ENCODE assay signal across 8 mouse cellular contexts in genomic region chr9:123158125-123158836, GRCm38 (mm10). TPM values are rescaled to one million over a fixed set of nuclear protein-coding genes. Genes with fewer than 3 reads are reported as not detected.
DNase-seq lines count a peak whose midpoint lies in the region; ATAC-seq lines count a peak whose summit lies in the region.

No protein-coding gene starts in this region.

- no peaks in the 10 kb centered on the region for H3K36me3 ChIP-seq in limb, embryonic 11.5 days (ENCODE audit: control insufficient read depth, insufficient read depth, low read length)
- H3K36me3 ChIP-seq in limb, embryonic 10.5 days, result no peaks in the 10 kb centered on the region
- H3K36me3 ChIP-seq in splenic B cell, adult 2 months (ENCODE audit: control insufficient read depth, insufficient read depth, low read length, poor library complexity, severe bottlenecking), result no peaks in the 10 kb centered on the region

- WGBS in limb, embryonic 11.5 days, result 58% methylated on average over 8 of the region's 8 CpGs
- WGBS in limb, embryonic 10.5 days, result 63% methylated on average over 8 of the region's 8 CpGs
- WGBS in large intestine, adult 2 months, result 43% methylated on average over 8 of the region's 8 CpGs

- no peaks in the 10 kb centered on the region for H3K9me3 ChIP-seq in limb, embryonic 11.5 days (ENCODE audit: control insufficient read depth, low read length)
- no peaks in the 10 kb centered on the region for H3K9me3 ChIP-seq in limb, embryonic 10.5 days (replicated peaks)

- no peak overlapping the region for H3K4me2 ChIP-seq in limb, embryonic 11.5 days (ENCODE audit: low read depth, severe bottlenecking)

- no peak for ATAC-seq in limb, embryonic 11.5 days (ENCODE audit: insufficient number of reproducible peaks, low FRiP score, low TSS enrichment, low read depth)

- no peaks in the 10 kb centered on the region for H3K27me3 ChIP-seq in limb, embryonic 11.5 days (ENCODE audit: control insufficient read depth, insufficient read depth, low read length)
- H3K27me3 ChIP-seq in limb, embryonic 10.5 days (ENCODE audit: low read depth, poor library complexity, severe bottlenecking), result peaks cover 13% of the 10 kb centered on the region
- no peaks in the 10 kb centered on the region for H3K27me3 ChIP-seq in splenic B cell, adult 2 months (ENCODE audit: control insufficient read depth, insufficient read depth, low read length, poor library complexity, severe bottlenecking)

- H3K4me3 ChIP-seq in limb, embryonic 11.5 days (ENCODE audit: low read depth, low read length), result no peak overlapping the region
- H3K4me3 ChIP-seq in limb, embryonic 10.5 days, result no peak overlapping the region

- H3K4me1 ChIP-seq in limb, embryonic 11.5 days (ENCODE audit: control insufficient read depth, insufficient read depth, low read length), result no peaks in the 10 kb centered on the region
- H3K4me1 ChIP-seq in limb, embryonic 10.5 days, result 0 out of 2 replicates have a peak, but pooled peaks cover 11% of the 10 kb centered on the region

- H3K27ac ChIP-seq in limb, embryonic 11.5 days (replicated peaks; ENCODE audit: low read depth, low read length), result no peak overlapping the region
- no peak overlapping the region for H3K27ac ChIP-seq in limb, embryonic 10.5 days

- peak; percentile 21 to 35 for DNase-seq in cerebellum, adult 18-20 months
- DNase-seq in cerebellum, adult 11-12 months, result no peak
- peak; percentile 59 for DNase-seq in limb, embryonic 11.5 days (ENCODE audit: low spot score)
- no peak for DNase-seq in limb, embryonic 10.5 days (ENCODE audit: low spot score)
- peak; percentile 12 for DNase-seq in cerebellum, adult 8-10 months
- DNase-seq in large intestine, adult 2 months (ENCODE audit: low read depth, low spot score), result peak; percentile 44
- DNase-seq in splenic B cell, adult 2 months (ENCODE audit: low read depth, low spot score), result peak; percentile 59
- no peak for DNase-seq in spleen, adult 12 weeks (ENCODE audit: low spot score)

- no peak overlapping the region for H3K9ac ChIP-seq in limb, embryonic 11.5 days (ENCODE audit: low read length)

RNA-seq across cellular contexts. Expression of gene Clec3b, which starts 7.5 kb away (rescaled TPM):
- polyA plus RNA-seq in limb, embryonic 11.5 days (2014; fragmentation: Nextera tagmentation; extraction: Ambion mirVana), result not detected in 2 replicates
- polyA plus RNA-seq in limb, embryonic 10.5 days (2016; fragmentation: Nextera tagmentation; extraction: Ambion mirVana), result 0.20 TPM in 1 of 2 replicates, not detected in the other
- 38.1 and 51.1 TPM in 2 replicates for polyA plus RNA-seq in large intestine, adult 2 months (2012; rRNA removed)

RNA-seq across cellular contexts. Expression of gene Exosc7, which starts 45.3 kb away (rescaled TPM):
- polyA plus RNA-seq in limb, embryonic 11.5 days (2014; fragmentation: Nextera tagmentation; extraction: Ambion mirVana), result 104 and 109 TPM in 2 replicates
- polyA plus RNA-seq in limb, embryonic 10.5 days (2016; fragmentation: Nextera tagmentation; extraction: Ambion mirVana), result 120 and 148 TPM in 2 replicates
- polyA plus RNA-seq in large intestine, adult 2 months (2012; rRNA removed), result 28.9 and 33.2 TPM in 2 replicates

RNA-seq across cellular contexts. Expression of gene Zdhhc3, which starts 45.3 kb away (rescaled TPM):
- polyA plus RNA-seq in limb, embryonic 11.5 days (2014; fragmentation: Nextera tagmentation; extraction: Ambion mirVana), result 47.5 and 51.8 TPM in 2 replicates
- 72.8 and 73.9 TPM in 2 replicates for polyA plus RNA-seq in limb, embryonic 10.5 days (2016; fragmentation: Nextera tagmentation; extraction: Ambion mirVana)
- polyA plus RNA-seq in large intestine, adult 2 months (2012; rRNA removed), result 89.6 and 152 TPM in 2 replicates

RNA-seq across cellular contexts. Expression of gene Cdcp1, which starts 57.6 kb away (rescaled TPM):
- polyA plus RNA-seq in limb, embryonic 11.5 days (2014; fragmentation: Nextera tagmentation; extraction: Ambion mirVana), result 2.5 and 2.7 TPM in 2 replicates
- polyA plus RNA-seq in limb, embryonic 10.5 days (2016; fragmentation: Nextera tagmentation; extraction: Ambion mirVana), result 2.8 and 3.5 TPM in 2 replicates
- polyA plus RNA-seq in large intestine, adult 2 months (2012; rRNA removed), result 31.4 and 43.1 TPM in 2 replicates

Comparison
In these comparisons a context has a peak if more than half of its experiments do, and no peak if none do; other contexts are left out.
1. DNase-seq: peak in cerebellum, adult 18-20 months (2 of 2), limb, embryonic 11.5 days (single experiment), cerebellum, adult 8-10 months (single experiment), large intestine, adult 2 months (single experiment) and splenic B cell, adult 2 months (single experiment); none in cerebellum, adult 11-12 months (single experiment), limb, embryonic 10.5 days (single experiment) and spleen, adult 12 weeks (single experiment).
2. RNA of gene Clec3b, which starts 7.5 kb away (polyA plus RNA-seq): 38.1 to 51.1 TPM in large intestine, adult 2 months; not detected in limb, embryonic 11.5 days and 0.20 TPM in limb, embryonic 10.5 days; every median in the first group is over 10 times any median in the second.